25 mouse cellular contexts compared by ENCODE assay signal in the genomic region with DNA sequence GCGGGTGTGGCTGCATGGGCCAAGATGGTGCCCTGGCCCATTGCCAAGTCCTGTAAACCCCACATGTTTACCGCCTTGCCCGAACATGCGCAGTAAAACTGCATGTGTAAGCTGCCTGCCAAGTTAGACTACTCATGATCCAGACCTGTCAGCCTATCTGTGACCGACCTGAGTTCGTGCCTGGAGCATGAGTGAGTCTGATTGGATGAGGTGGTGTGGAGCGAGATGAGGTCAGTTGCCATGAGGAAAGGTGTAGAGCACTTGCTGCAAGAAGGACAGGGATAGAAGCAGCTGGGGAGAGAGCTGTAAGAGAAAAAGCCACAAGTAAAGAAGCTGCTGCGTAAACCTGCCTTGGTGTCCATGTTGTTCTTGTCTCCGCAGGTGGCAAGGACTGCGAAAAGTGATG.
A peak's percentile ranks its signal among the peaks of the same experiment; 100 is the strongest.
DNase-seq lines count a peak whose midpoint lies in the region; ATAC-seq and TF ChIP-seq lines count a peak whose summit lies in the region.
"Had no signal": no experiment of that assay in that cellular context is flagged by ENCODE, and none has a peak within 500 bp of the region (broad histone marks: within the 10 kb centered on the region; RNA-seq: fewer than 3 reads in every experiment).

No protein-coding gene starts in this region.

- TF ChIP-seq POLR2A in MEL (IDR thresholded peaks at IDR 0.05; ENCODE audit: control insufficient read depth in 1 of 2, insufficient read depth in 1 of 2, low read depth in 1 of 2, low read length in 2 of 2, poor library complexity in 1 of 2): peak in 1 of 2 experiments; percentile 72; a peak in 2 of 4 replicates
- no peak for TF ChIP-seq POLR2A in testis, adult 2 months (IDR thresholded peaks at IDR 0.05; ENCODE audit: control insufficient read depth, low read depth, low read length)

- DNase-seq in 416B (ENCODE audit: low read depth) (peak; percentile 5), MEL (ENCODE audit: low read depth, low spot score) (peak; percentile 98)
- peak; percentile 1 for DNase-seq in brain, adult 2 months (ENCODE audit: low read depth, low spot score)
- no peak for DNase-seq in adrenal gland, adult 2 months
- DNase-seq in spleen, postnatal 14 days (ENCODE audit: low spot score in 2 of 2): no peak
- DNase-seq: cerebellum, adult 2 months; cerebellum, postnatal 25 days; gastrocnemius, postnatal 10 days; heart, postnatal 10 days; kidney, adult 9 months; kidney, postnatal 25 days; layer of hippocampus, postnatal 36 days; lung, adult 18-20 months; lung, postnatal 10 days; right cerebral cortex, postnatal 14 days had no signal

- no peak overlapping the region for H3K4me2 ChIP-seq in liver, embryonic 12.5 days
- H3K4me2 ChIP-seq: heart, embryonic 12.5 days; intestine, embryonic 15.5 days; limb, embryonic 12.5 days; liver, embryonic 11.5 days; midbrain, embryonic 11.5 days had no signal

- H3K36me3 ChIP-seq in MEL (ENCODE audit: control insufficient read depth in 1 of 2, insufficient read depth in 2 of 2, low read length in 2 of 2): peaks cover 0 to 4% of the 10 kb centered on the region in 2 experiments; a peak in 2 of 4 replicates
- H3K36me3 ChIP-seq in testis, adult 2 months (ENCODE audit: control insufficient read depth, insufficient read depth, low read length): no peaks in the 10 kb centered on the region
- no peaks in the 10 kb centered on the region for H3K36me3 ChIP-seq in liver, embryonic 12.5 days
- H3K36me3 ChIP-seq: heart, embryonic 12.5 days; hindbrain, embryonic 10.5 days; intestine, embryonic 15.5 days; limb, embryonic 12.5 days had no signal

- peaks cover 0 to 6% of the 10 kb centered on the region in 2 experiments; a peak in 2 of 4 replicates for H3K4me1 ChIP-seq in MEL (ENCODE audit: control insufficient read depth in 1 of 2, insufficient read depth in 2 of 2, low read length in 2 of 2)
- H3K4me1 ChIP-seq in testis, adult 2 months (ENCODE audit: control insufficient read depth, insufficient read depth, low read length): peaks cover 5% of the 10 kb centered on the region; the same call in 1 of the 2 replicates
- no peaks in the 10 kb centered on the region for H3K4me1 ChIP-seq in liver, embryonic 12.5 days
- H3K4me1 ChIP-seq: heart, embryonic 12.5 days; hindbrain, embryonic 10.5 days; intestine, embryonic 15.5 days; limb, embryonic 12.5 days had no signal

- TF ChIP-seq EP300 in MEL (IDR thresholded peaks at IDR 0.05; ENCODE audit: low read depth in 1 of 2, low read length in 2 of 2): no peak

- ATAC-seq in liver, embryonic 12.5 days: no peak
- ATAC-seq: forebrain, embryonic 14.5 days; hindbrain, embryonic 16.5 days; intestine, embryonic 15.5 days had no signal

- 79% methylated on average over 10 of the region's 10 CpGs for WGBS in liver, embryonic 12.5 days (ENCODE audit: insufficient replicate concordance)

- peak overlapping the region; percentile 84 for H3K27ac ChIP-seq in MEL (ENCODE audit: control insufficient read depth, low read depth, low read length)
- H3K27ac ChIP-seq in testis, adult 2 months (ENCODE audit: control insufficient read depth, insufficient read depth, low read depth, low read length): no peak overlapping the region
- H3K27ac ChIP-seq in liver, embryonic 12.5 days: no peak overlapping the region
- H3K27ac ChIP-seq: hindbrain, embryonic 10.5 days; intestine, embryonic 15.5 days; limb, embryonic 12.5 days had no signal

- H3K27me3 ChIP-seq in MEL (ENCODE audit: control insufficient read depth in 1 of 2, insufficient read depth in 2 of 2, low read length in 2 of 2): no peaks in the 10 kb centered on the region
- H3K27me3 ChIP-seq in testis, adult 2 months (ENCODE audit: control insufficient read depth, insufficient read depth, low read length): no peaks in the 10 kb centered on the region
- no peaks in the 10 kb centered on the region for H3K27me3 ChIP-seq in liver, embryonic 12.5 days (replicated peaks)
- H3K27me3 ChIP-seq: heart, embryonic 12.5 days; intestine, embryonic 15.5 days; limb, embryonic 12.5 days had no signal

- H3K79me2 ChIP-seq in MEL (ENCODE audit: control insufficient read depth, insufficient read depth, low read length, poor library complexity): peaks cover 2% of the 10 kb centered on the region

- H3K9me3 ChIP-seq in MEL (replicated peaks; ENCODE audit: insufficient read depth, low read length): no peaks in the 10 kb centered on the region
- no peaks in the 10 kb centered on the region for H3K9me3 ChIP-seq in liver, embryonic 12.5 days (replicated peaks)
- H3K9me3 ChIP-seq: heart, embryonic 12.5 days; hindbrain, embryonic 10.5 days; intestine, embryonic 15.5 days; limb, embryonic 12.5 days had no signal

- TF ChIP-seq CTCF in MEL (IDR thresholded peaks at IDR 0.05 in 2 of 3, conservative IDR thresholded peaks at IDR 0.05 in 1 of 3; ENCODE audit: control insufficient read depth in 1 of 3, insufficient read depth in 1 of 3, low read depth in 2 of 3, low read length in 3 of 3, poor library complexity in 1 of 3, severe bottlenecking in 1 of 3): no peak
- no peak for TF ChIP-seq CTCF in testis, adult 2 months (IDR thresholded peaks at IDR 0.05; ENCODE audit: control insufficient read depth, insufficient read depth, insufficient replicate concordance, low read depth, low read length)

- TF ChIP-seq RAD21 in MEL (IDR thresholded peaks at IDR 0.05; ENCODE audit: low read depth, low read length): no peak

- H3K9ac ChIP-seq in MEL (ENCODE audit: control insufficient read depth, low read depth, low read length, poor library complexity, severe bottlenecking): peak overlapping the region; percentile 83
- no peak overlapping the region for H3K9ac ChIP-seq in liver, embryonic 12.5 days
- H3K9ac ChIP-seq: heart, embryonic 12.5 days; intestine, embryonic 15.5 days; limb, embryonic 12.5 days had no signal

- peak overlapping the region; percentile 86 to 95 for H3K4me3 ChIP-seq in MEL (ENCODE audit: control insufficient read depth in 1 of 2, insufficient read depth in 1 of 2, low read depth in 2 of 2, low read length in 2 of 2)
- peak overlapping the region; percentile 25 for H3K4me3 ChIP-seq in testis, adult 2 months (ENCODE audit: control insufficient read depth, low read depth, low read length)
- H3K4me3 ChIP-seq in liver, embryonic 12.5 days: no peak overlapping the region
- H3K4me3 ChIP-seq: heart, embryonic 12.5 days; hindbrain, embryonic 10.5 days; intestine, embryonic 15.5 days; limb, embryonic 12.5 days had no signal

TF ChIP-seq in MEL, 35 proteins besides CTCF, POLR2A, EP300 and RAD21 (continues in another document):
- TF ChIP-seq USF1 (IDR thresholded peaks at IDR 0.05; ENCODE audit: low read depth, low read length) (no peak), GABPA (IDR thresholded peaks at IDR 0.05; ENCODE audit: low read depth, low read length) (no peak), CHD2 (IDR thresholded peaks at IDR 0.05; ENCODE audit: low read length) (peak; percentile 94), SIN3A (IDR thresholded peaks at IDR 0.05; ENCODE audit: low read length) (peak; percentile 48), ZC3H11A (IDR thresholded peaks at IDR 0.05; ENCODE audit: low read depth, low read length) (no peak), TAL1 (IDR thresholded peaks at IDR 0.05; ENCODE audit: low read length) (no peak), GATA1 (IDR thresholded peaks at IDR 0.05; ENCODE audit: low read depth, low read length) (no peak), MAX (IDR thresholded peaks at IDR 0.05; ENCODE audit: low read length) (peak; percentile 89), NRF1 (IDR thresholded peaks at IDR 0.05; ENCODE audit: insufficient read depth, low read depth, low read length, poor library complexity, severe bottlenecking) (peak; percentile 82), MYB (IDR thresholded peaks at IDR 0.05; ENCODE audit: low read depth, low read length) (no peak), HCFC1 (IDR thresholded peaks at IDR 0.05; ENCODE audit: low read depth, low read length) (peak; percentile 1; the same call in 1 of the 2 replicates), MAZ (IDR thresholded peaks at IDR 0.05; ENCODE audit: low read depth, low read length) (no peak), KAT2A (conservative IDR thresholded peaks at IDR 0.05; ENCODE audit: low read depth, low read length) (no peak; the same call in 1 of the 2 replicates), MEF2A (IDR thresholded peaks at IDR 0.05; ENCODE audit: extremely low read depth, insufficient replicate concordance, low read depth, low read length, poor library complexity, severe bottlenecking) (no peak), TBP (IDR thresholded peaks at IDR 0.05; ENCODE audit: low read depth, low read length) (peak; percentile 13; the same call in 1 of the 2 replicates), E2F4 (IDR thresholded peaks at IDR 0.05; ENCODE audit: borderline replicate concordance, low read depth, low read length) (no peak), MYC (IDR thresholded peaks at IDR 0.05; ENCODE audit: low read depth, low read length) (peak; percentile 88), POLR2AphosphoS2 (IDR thresholded peaks at IDR 0.05; ENCODE audit: low read length) (0 out of 2 replicates have a peak, but pooled peaks have one; percentile 13), BHLHE40 (IDR thresholded peaks at IDR 0.05; ENCODE audit: borderline replicate concordance, low read depth, low read length) (no peak), CHD1 (IDR thresholded peaks at IDR 0.05; ENCODE audit: low read depth, low read length) (no peak; the same call in 1 of the 2 replicates), JUND (IDR thresholded peaks at IDR 0.05; ENCODE audit: low read depth, low read length) (no peak), TCF12 (IDR thresholded peaks at IDR 0.05; ENCODE audit: low read depth, low read length) (no peak; the same call in 1 of the 2 replicates), MAFK (IDR thresholded peaks at IDR 0.05; ENCODE audit: borderline replicate concordance, low read depth, low read length) (no peak), SMC3 (IDR thresholded peaks at IDR 0.05; ENCODE audit: low read depth, low read length) (no peak), ZNF384 (IDR thresholded peaks at IDR 0.05; ENCODE audit: low read depth, low read length) (no peak), UBTF (IDR thresholded peaks at IDR 0.05; ENCODE audit: borderline replicate concordance, insufficient read depth, low read depth, low read length) (no peak), POLR2AphosphoS5 (IDR thresholded peaks at IDR 0.05; ENCODE audit: borderline replicate concordance, low read depth, low read length) (no peak), RCOR1 (IDR thresholded peaks at IDR 0.05; ENCODE audit: low read depth, low read length) (no peak), ZKSCAN1 (IDR thresholded peaks at IDR 0.05; ENCODE audit: low read depth, low read length) (no peak), MXI1 (IDR thresholded peaks at IDR 0.05; ENCODE audit: low read depth, low read length) (peak; percentile 50), USF2 (IDR thresholded peaks at IDR 0.05; ENCODE audit: borderline replicate concordance in 1 of 2, insufficient read depth in 1 of 2, low read depth in 1 of 2, low read length in 2 of 2) (no peak), ELF1 (IDR thresholded peaks at IDR 0.05; ENCODE audit: low read depth, low read length) (peak; percentile 75), ETS1 (IDR thresholded peaks at IDR 0.05; ENCODE audit: low read depth, low read length) (no peak)

Comparison
In these comparisons a context has a peak if more than half of its experiments do, and no peak if none do; other contexts are left out.
1. DNase-seq: peak in 416B (single experiment), MEL (single experiment) and brain, adult 2 months (single experiment); none in adrenal gland, adult 2 months (single experiment) and spleen, postnatal 14 days (0 of 2).